Mouse (Mus musculus) midbrain, embryonic 12.5 days (tissue): Measurements from ENCODE around the gene Dnajc22. TPM values are rescaled to one million over a fixed set of nuclear protein-coding genes. Genes with fewer than 3 reads are reported as not detected.
"Not testable (repeated sequence)": the region's sequence is repeated elsewhere in the genome, so short reads cannot be mapped to it uniquely, and the experiment has no call there.

ENCODE experiments used
- ATAC-seq: fragments of 200-750 bp; cut with Nextera tagmentation; 2 replicates; pipeline ENCODE4 v1.8.0; 2017; ENCODE audit warnings: low read depth, moderate TSS enrichment, moderate library complexity; ENCODE audit not compliant: low FRiP score
- H3K27ac ChIP-seq: fragments of 300-500 bp; sonication (generic); replicated peaks from 2 replicates; pipeline ENCODE4 v1.5.1; 2016; ENCODE audit warnings: mild to moderate bottlenecking
- H3K27me3 ChIP-seq: fragments of 300-500 bp; sonication (generic); 2 replicates; pipeline ENCODE4 v1.6.1; 2016; ENCODE audit warnings: mild to moderate bottlenecking
- H3K36me3 ChIP-seq: fragments of 300-500 bp; sonication (generic); 2 replicates; pipeline ENCODE4 v1.6.1; 2016
- H3K4me1 ChIP-seq: fragments of 300-500 bp; sonication (generic); 2 replicates; pipeline ENCODE4 v1.6.1; 2016
- H3K4me2 ChIP-seq: fragments of 300-500 bp; sonication (generic); replicated peaks from 2 replicates; pipeline ENCODE4 v1.6.1; 2016; ENCODE audit warnings: mild to moderate bottlenecking, moderate library complexity
- H3K4me3 ChIP-seq: fragments of 300-500 bp; sonication (generic); 2 replicates; pipeline ENCODE4 v1.5.1; 2016; ENCODE audit warnings: mild to moderate bottlenecking
- H3K9ac ChIP-seq: fragments of 300-500 bp; sonication (generic); replicated peaks from 2 replicates; pipeline ENCODE4 v1.6.1; 2016; ENCODE audit warnings: mild to moderate bottlenecking, moderate library complexity
- H3K9me3 ChIP-seq: fragments of 300-500 bp; sonication (generic); 2 replicates; pipeline ENCODE4 v1.6.1; 2016; ENCODE audit warnings: mild to moderate bottlenecking
- WGBS: fragments of 180-500 bp; shearing (Covaris S2); methylation state at CpG from one replicate; pipeline ENCODE4 v1.1.7; 2016; 5-methylcytosine and 5-hydroxymethylcytosine counted together
- polyA plus RNA-seq: library from polyadenylated mRNA; unstranded; fragments of >200 nt; fragmentation: Nextera tagmentation; extraction: Ambion mirVana; gene quantifications from 2 replicates; pipeline ENCODE4 v1.2.1, GENCODE M21; 2016

The Dnajc22 gene
- 1.9 and 2.2 TPM in 2 replicates for polyA plus RNA-seq

DNA sequence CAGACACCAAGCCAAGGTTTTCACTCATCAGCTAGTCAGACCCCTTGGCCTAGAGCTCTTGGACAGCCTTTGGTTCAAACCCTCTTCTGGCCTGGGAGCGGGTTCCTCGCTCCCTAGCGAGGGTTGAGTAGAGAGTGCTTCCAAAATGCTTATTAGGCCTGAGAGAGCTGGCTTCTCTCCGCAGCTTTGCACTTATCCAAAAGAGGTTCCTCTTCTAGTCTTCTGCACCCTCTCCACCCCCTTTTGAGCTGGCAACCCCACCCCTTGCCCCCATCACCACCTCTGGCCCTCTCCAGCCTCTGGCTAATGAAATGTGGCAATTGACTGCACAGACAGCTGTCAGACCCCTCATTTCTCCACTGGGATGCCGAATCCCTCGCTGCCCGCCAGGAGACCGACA is at the start of gene Dnajc22:
TSS of gene Dnajc22 (plus strand) at position 301 of the 400 bp plus-strand sequence.
- WGBS = 12% methylated on average over 8 of the region's 8 CpGs
- Histone ChIP-seq H3K27me3 (peaks cover 94% of the 10 kb centered on the region), H3K4me3 (peak within 1 kb of the TSS; percentile 45), H3K9me3 (no peaks in the 10 kb centered on the region), H3K4me2 (peak within 1 kb of the TSS; percentile 81), H3K4me1 (peaks cover 72% of the 10 kb centered on the region), H3K9ac (peak within 1 kb of the TSS; percentile 47), H3K27ac (peak within 1 kb of the TSS; percentile 77), H3K36me3 (no peaks in the 10 kb centered on the region)
- ATAC-seq = no peak

- 51% methylated on average over 3 of the region's 3 CpGs for WGBS
- Histone ChIP-seq H3K4me1 (peaks cover 6% of the 10 kb centered on the region; the same call in 1 of the 2 replicates), H3K27me3 (peaks cover 11% of the 10 kb centered on the region), H3K27ac (no peak overlapping the region), H3K4me3 (no peak overlapping the region), H3K4me2 (no peak overlapping the region), H3K9me3 (no peaks in the 10 kb centered on the region), H3K36me3 (no peaks in the 10 kb centered on the region), H3K9ac (no peak overlapping the region)
- no peak for ATAC-seq
Measured at GRCm38 (mm10) chr15:99044854-99045253, 48.1 kb upstream of the Dnajc22 start.

DNA sequence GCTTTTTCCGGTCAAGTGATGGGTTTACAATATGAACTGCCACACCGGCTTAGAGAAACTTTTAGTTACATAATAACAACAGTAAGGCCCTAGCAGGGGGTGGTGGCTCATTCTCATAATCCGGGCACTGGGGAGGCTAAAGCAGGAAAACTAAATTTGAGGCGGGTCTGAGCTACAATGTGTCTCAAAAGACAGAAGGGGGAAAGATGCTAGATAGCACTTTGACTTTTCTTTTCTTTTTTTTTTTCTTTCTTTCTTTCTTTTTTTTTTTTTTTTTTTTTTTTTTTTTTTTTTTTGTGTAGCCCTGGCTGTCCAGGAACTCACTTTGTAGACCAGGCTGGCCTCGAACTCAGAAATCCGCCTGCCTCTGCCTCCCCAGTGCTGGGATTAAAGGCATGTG is 47.2 kb upstream of the Dnajc22 start:
- H3K4me1 ChIP-seq, H3K4me2 ChIP-seq, H3K4me3 ChIP-seq, H3K9ac ChIP-seq, ATAC-seq, H3K27ac ChIP-seq, H3K9me3 ChIP-seq, H3K36me3 ChIP-seq: not testable (repeated sequence)
- WGBS = 75% methylated on average over 6 of the region's 6 CpGs
- peaks cover 17% of the 10 kb centered on the region for H3K27me3 ChIP-seq

DNA sequence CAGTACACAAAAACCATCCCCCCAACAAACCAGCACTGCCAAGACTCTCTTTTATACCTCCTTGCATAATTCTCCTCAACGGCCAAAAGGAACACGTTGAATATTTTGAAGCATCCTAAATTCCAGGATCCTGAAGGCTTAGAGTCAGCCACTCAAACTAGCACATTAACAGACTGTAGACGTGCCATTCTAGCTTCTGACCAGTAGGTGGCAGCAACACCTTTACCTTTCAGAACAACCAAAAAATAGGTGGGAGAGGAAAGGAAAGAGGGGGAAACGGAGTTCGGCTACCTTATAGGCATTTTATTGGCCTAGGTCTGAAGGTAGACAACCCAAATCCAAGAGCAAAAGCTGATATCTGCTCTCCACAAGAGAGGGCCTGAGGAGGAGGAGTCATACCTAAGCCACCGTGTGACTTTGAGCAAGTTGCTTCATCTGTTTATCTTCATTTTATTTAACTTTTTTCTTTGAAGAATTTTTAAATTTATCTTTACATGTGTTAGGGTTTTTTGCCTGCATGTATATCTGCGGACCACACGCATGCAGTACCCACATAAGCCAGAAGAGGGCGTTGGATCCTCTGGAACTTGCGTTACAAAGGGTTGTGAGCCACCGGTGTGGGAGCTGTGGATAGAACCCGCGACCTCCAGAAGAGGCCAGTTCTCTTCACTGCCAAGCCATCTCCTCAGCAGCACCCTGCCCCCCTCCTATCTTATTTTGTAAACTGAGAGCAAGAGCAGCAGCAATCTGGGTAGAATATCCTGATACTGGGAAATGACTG is 43.3 kb upstream of the Dnajc22 start:
- Histone ChIP-seq H3K4me3 (no peak overlapping the region), H3K9ac (no peak overlapping the region), H3K36me3 (no peaks in the 10 kb centered on the region), H3K4me1 (peaks cover 17% of the 10 kb centered on the region), H3K27me3 (peaks cover 52% of the 10 kb centered on the region), H3K27ac (no peak overlapping the region), H3K4me2 (no peak overlapping the region), H3K9me3 (no peaks in the 10 kb centered on the region)
- 35% methylated on average over 13 of the region's 13 CpGs for WGBS
- no peak for ATAC-seq

DNA sequence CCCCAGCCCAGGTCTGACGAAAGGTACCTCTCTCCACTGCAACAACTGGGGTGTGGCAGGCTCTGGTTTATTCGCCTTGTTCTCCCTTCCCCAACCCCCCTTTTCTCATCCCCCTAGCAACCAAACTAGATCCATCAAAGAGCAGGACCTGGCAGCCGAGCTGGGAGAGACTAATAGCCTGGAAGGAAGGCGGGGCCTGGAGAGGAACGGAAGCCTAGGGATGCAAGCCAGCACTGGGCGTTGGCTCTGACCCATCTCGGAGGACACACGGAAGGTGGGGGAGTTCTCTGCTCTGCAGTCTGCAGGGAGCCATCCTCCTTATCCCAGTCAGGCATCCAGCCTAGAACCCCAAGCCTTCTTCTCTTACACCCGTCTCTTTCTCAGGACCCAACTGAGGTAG is 39.6 kb upstream of the Dnajc22 start:
- H3K9me3 ChIP-seq = no peaks in the 10 kb centered on the region
- H3K36me3 ChIP-seq = no peaks in the 10 kb centered on the region
- no peak for ATAC-seq
- 9% methylated on average over 9 of the region's 9 CpGs for WGBS
- H3K4me2 ChIP-seq = no peak overlapping the region
- no peak overlapping the region for H3K4me3 ChIP-seq
- peaks cover 31% of the 10 kb centered on the region for H3K4me1 ChIP-seq
- no peak overlapping the region for H3K27ac ChIP-seq
- H3K9ac ChIP-seq = no peak overlapping the region
- peaks cover 78% of the 10 kb centered on the region for H3K27me3 ChIP-seq

- 1% methylated on average over 30 of the region's 30 CpGs for WGBS
- Histone ChIP-seq H3K9me3 (no peaks in the 10 kb centered on the region), H3K4me3 (peak within 1 kb of the TSS; percentile 37), H3K36me3 (no peaks in the 10 kb centered on the region), H3K4me1 (peaks cover 31% of the 10 kb centered on the region), H3K27me3 (peaks cover 94% of the 10 kb centered on the region), H3K27ac (no peak within 1 kb of the TSS), H3K9ac (peak within 1 kb of the TSS; percentile 17; the same call in 1 of the 2 replicates), H3K4me2 (peak within 1 kb of the TSS; percentile 54)
- no peak for ATAC-seq
Measured at GRCm38 (mm10) chr15:99055040-99055439, 37.9 kb upstream of the Dnajc22 start, which contains the start of gene Prph. TSS of gene Prph (plus strand) at chr15:99055174.

DNA sequence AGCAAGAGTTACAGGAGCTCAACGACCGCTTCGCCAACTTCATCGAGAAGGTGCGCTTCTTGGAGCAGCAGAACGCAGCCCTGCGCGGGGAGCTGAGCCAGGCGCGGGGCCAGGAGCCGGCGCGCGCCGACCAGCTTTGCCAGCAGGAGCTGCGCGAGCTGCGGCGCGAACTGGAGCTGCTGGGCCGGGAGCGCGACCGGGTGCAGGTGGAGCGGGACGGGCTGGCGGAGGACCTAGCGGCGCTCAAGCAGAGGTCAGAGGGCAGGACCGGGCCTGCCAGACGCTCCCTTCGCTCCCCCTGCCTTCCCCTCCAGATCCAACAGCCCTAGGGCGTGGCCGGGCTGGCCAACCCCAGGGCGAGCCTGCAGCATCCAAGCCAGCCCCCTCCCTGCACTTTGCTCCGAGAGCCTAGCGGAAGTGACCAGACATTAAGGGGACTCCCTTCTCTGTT is 37.4 kb upstream of the Dnajc22 start:
- H3K9me3 ChIP-seq = no peaks in the 10 kb centered on the region
- H3K27me3 ChIP-seq = peaks cover 94% of the 10 kb centered on the region
- H3K4me2 ChIP-seq = peak overlapping the region; percentile 54
- no peak overlapping the region for H3K27ac ChIP-seq
- WGBS = under 1% methylated on average over 37 of the region's 37 CpGs
- H3K4me1 ChIP-seq = peaks cover 31% of the 10 kb centered on the region
- no peaks in the 10 kb centered on the region for H3K36me3 ChIP-seq
- peak overlapping the region; percentile 37 for H3K4me3 ChIP-seq
- no peak for ATAC-seq
- peak overlapping the region; percentile 17; the same call in 1 of the 2 replicates for H3K9ac ChIP-seq

DNA sequence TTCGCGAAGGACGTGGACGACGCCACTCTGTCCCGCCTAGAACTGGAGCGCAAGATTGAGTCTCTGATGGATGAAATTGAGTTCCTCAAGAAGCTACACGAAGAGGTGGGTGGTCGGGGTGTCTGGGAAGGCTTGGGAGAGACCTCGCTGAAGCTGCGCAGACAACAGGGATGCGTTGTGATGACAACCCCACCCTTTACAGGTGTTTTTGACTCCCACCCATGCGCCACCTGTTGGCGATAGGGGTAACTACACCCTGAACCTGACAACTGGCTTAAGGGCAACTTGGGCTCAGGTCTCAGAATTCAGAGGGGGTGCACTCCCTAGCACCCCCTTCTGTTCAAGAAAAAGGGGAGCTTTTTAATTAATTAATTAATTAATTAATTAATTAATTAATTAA is 36.6 kb upstream of the Dnajc22 start:
- peak overlapping the region; percentile 54 for H3K4me2 ChIP-seq
- H3K27ac ChIP-seq = no peak overlapping the region
- peaks cover 93% of the 10 kb centered on the region for H3K27me3 ChIP-seq
- H3K36me3 ChIP-seq = no peaks in the 10 kb centered on the region
- 4% methylated on average over 14 of the region's 14 CpGs for WGBS
- ATAC-seq = no peak
- H3K9me3 ChIP-seq = no peaks in the 10 kb centered on the region
- no peak overlapping the region for H3K9ac ChIP-seq
- peaks cover 31% of the 10 kb centered on the region for H3K4me1 ChIP-seq
- no peak overlapping the region for H3K4me3 ChIP-seq

- H3K27me3 ChIP-seq = peaks cover 23% of the 10 kb centered on the region
- no peak overlapping the region for H3K27ac ChIP-seq
- no peaks in the 10 kb centered on the region for H3K36me3 ChIP-seq
- no peak overlapping the region for H3K9ac ChIP-seq
- WGBS = 85% methylated on average over 12 of the region's 12 CpGs
- ATAC-seq = no peak
- no peak overlapping the region for H3K4me2 ChIP-seq
- no peaks in the 10 kb centered on the region for H3K9me3 ChIP-seq
- H3K4me1 ChIP-seq = no peaks in the 10 kb centered on the region
- no peak overlapping the region for H3K4me3 ChIP-seq
Measured at GRCm38 (mm10) chr15:99065557-99066165, 27.3 kb upstream of the Dnajc22 start.

- Histone ChIP-seq H3K9ac (no peak overlapping the region), H3K9me3 (no peaks in the 10 kb centered on the region), H3K36me3 (0 out of 2 replicates have a peak, but pooled peaks cover 1% of the 10 kb centered on the region), H3K4me3 (no peak overlapping the region), H3K27me3 (peaks cover 7% of the 10 kb centered on the region), H3K4me1 (peaks cover 21% of the 10 kb centered on the region), H3K27ac (no peak overlapping the region), H3K4me2 (no peak overlapping the region)
- 86% methylated on average over 1 of the region's 1 CpGs for WGBS
- no peak for ATAC-seq
Measured at GRCm38 (mm10) chr15:99071988-99072387, 21.0 kb upstream of the Dnajc22 start.

DNA sequence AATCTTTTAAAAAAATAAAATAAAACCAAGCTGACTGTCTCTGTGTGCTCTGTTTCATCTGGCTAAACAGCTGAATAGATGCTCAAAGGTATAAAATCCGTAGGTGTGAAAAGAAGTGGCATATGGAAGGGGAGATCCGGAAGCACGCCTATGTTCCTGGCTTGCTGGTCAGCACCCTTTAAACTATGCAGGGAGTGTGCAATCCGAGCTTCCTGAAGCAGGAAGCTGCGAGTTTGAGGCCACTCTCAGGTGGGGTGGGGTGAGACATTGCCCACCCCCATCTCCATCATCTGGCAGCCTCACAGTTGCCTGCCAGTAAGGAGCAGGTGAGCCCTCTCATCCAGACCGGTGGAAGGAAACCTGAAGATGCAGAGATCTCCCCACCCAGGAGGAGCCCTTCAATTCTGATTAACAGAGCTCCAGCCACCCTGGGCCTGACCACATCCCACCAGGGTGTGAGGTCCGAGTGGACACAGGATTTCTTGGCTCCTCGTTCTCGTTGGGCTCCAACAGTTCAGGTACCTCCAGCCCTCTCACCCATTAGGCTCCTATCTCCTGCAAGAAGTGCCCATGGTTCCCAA is 18.9 kb upstream of the Dnajc22 start, which contains the start of gene Troap:
TSS of gene Troap (plus strand) at position 557 of the 581 bp plus-strand sequence.
- no peak for ATAC-seq
- Histone ChIP-seq H3K36me3 (peaks cover 19% of the 10 kb centered on the region), H3K27me3 (peaks cover 4% of the 10 kb centered on the region), H3K9me3 (no peaks in the 10 kb centered on the region), H3K4me3 (peak within 1 kb of the TSS; percentile 62), H3K4me1 (peaks cover 30% of the 10 kb centered on the region), H3K4me2 (peak within 1 kb of the TSS; percentile 82), H3K9ac (peak within 1 kb of the TSS; percentile 72), H3K27ac (peak within 1 kb of the TSS; percentile 96)
- WGBS = 23% methylated on average over 9 of the region's 9 CpGs
